Mouse (Mus musculus) gastrocnemius, postnatal 25 days (tissue): ENCODE results near the gene Txnl4b. TPM values are rescaled to one million over a fixed set of nuclear protein-coding genes. Genes with fewer than 3 reads are reported as not detected.
A peak's percentile ranks its signal among the peaks of the same experiment; 100 is the strongest.

Experiments used
- DNase-seq: peaks from one replicate; pipeline ENCODE4 v3.0.0; 2022
- total RNA-seq, 2 experiments: library from RNA; stranded (reverse); gene quantifications; 1 replicate in 1 of 2; 2 replicates in 1 of 2; pipeline ENCODE4 v1.2.3; 2021

Txnl4b gene
- total RNA-seq, 2 experiments from 2014 or later = 5.8 to 8.3 TPM

- DNase-seq = no peak
Measured at GRCm38 (mm10) chr8:109595854-109596253, 30.2 kb downstream of the Txnl4b start.

GRCm38 (mm10) chr8:109606725-109607124 is 41.0 kb downstream of the Txnl4b start:
- no peak for DNase-seq

- no peak for DNase-seq
Measured at GRCm38 (mm10) chr8:109607650-109608049, 42.0 kb downstream of the Txnl4b start.

DNA sequence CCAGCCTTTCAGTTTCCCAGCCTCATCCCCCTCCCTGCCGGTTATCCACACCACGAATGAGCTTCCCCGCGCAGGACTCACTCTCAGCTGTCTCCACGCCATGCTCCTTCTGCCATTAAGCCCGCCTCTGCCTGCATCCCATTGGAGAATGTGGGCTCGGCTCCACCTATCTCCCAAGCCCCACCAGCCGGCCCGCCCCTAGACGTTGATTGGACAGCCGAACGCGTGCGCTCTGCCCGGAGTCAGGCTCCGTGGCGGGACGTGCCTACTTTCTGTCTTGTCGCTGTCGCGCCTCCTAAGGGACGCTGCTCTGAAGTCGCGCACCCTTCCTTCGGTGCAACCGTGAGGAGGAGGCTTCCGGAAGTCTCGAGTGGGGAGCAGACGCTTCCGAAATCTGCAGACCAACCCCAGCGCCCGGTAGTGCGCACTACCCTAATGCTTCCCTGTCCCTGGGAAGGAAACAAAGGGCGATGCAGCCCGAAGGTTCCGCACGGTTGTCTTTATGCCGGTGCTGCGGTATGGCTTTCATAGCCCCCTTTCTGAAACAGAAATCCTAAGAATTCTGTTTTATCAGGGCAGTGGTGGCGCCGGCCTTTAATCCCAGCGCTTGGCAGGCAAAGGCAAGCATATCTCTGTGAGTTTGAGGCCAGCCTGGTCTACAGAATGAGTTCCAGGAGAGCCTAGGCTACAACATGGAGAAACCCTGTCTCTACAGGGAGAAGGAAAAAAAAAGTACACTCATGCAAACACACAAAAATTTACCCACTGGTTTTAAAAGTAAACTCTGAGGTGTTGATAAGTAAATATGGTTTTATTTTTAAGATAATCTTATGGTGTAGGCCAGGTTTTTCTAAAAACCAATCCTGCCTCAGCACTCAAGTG is 42.8 kb downstream of the Txnl4b start, which contains the start of gene Dhodh:
Gene Dhodh (minus strand): TSS at position 403 of the 882 bp plus-strand sequence.
- peak; percentile 96 for DNase-seq

DNA sequence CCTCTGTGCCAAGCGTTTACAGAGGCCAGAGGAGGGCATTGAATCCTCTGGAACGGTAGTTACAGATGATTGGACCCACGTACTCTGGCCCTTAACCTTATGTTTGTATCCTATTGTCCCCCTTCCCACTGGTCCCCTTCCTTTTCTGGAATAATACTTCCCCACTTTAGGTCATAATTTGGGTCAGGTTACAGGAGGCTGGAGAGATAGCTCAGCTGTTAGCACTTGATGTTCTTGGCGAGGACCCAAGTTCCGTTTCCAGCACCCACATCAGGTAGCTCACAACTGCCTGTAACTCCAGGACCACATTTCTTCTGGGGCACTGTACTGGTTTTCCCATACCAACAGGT is 43.4 kb downstream of the Txnl4b start:
- DNase-seq = peak; percentile 51

GRCm38 (mm10) chr8:109614243-109615210 is 48.8 kb downstream of the Txnl4b start, which contains the start of gene Pkd1l3:
Gene Pkd1l3 (plus strand): TSS chr8:109614517.
- no peak for DNase-seq

- no peak for DNase-seq
Measured at GRCm38 (mm10) chr8:109615569-109615968, 49.9 kb downstream of the Txnl4b start.

Other genes starting within 250 kb of the Txnl4b start
- not detected for gene Pmfbp1, start 71.9 kb upstream of the Txnl4b start, total RNA-seq
- gene Dhx38, start within 50 bp of the Txnl4b start, total RNA-seq = 10 to 100 TPM in 1 of 2 experiments, 1 to 10 TPM in 1; 9.2 to 10.6 TPM
- 100 to 1,000 TPM in 1 of 2 experiments, 1 to 10 TPM in 1; 1.9 to 114 TPM for gene Hp, start 13.3 kb downstream of the Txnl4b start, total RNA-seq
- gene Dhodh, start 42.8 kb downstream of the Txnl4b start, total RNA-seq = 10 to 100 TPM; 11.0 to 12.9 TPM
- not detected for gene Pkd1l3, start 48.6 kb downstream of the Txnl4b start, total RNA-seq
- 10 to 100 TPM; 26.5 to 26.7 TPM for gene Ist1, start 127.4 kb downstream of the Txnl4b start, total RNA-seq
- gene Zfp821, start 139.7 kb downstream of the Txnl4b start, total RNA-seq = 1 to 10 TPM; 4.6 to 5.2 TPM
- 10 to 100 TPM; 15.7 to 16.9 TPM for gene Atxn1l, start 171.8 kb downstream of the Txnl4b start, total RNA-seq
- 10 to 100 TPM; 30.5 to 31.9 TPM for gene Ap1g1, start 212.7 kb downstream of the Txnl4b start, total RNA-seq